Mouse (Mus musculus): ENCODE measurements around the gene Popdc2.
A peak's percentile ranks its signal among the peaks of the same experiment; 100 is the strongest.
"Not testable (repeated sequence)": the region's sequence is repeated elsewhere in the genome, so short reads cannot be mapped to it uniquely, and the experiment has no call there.

Popdc2 gene

DNA sequence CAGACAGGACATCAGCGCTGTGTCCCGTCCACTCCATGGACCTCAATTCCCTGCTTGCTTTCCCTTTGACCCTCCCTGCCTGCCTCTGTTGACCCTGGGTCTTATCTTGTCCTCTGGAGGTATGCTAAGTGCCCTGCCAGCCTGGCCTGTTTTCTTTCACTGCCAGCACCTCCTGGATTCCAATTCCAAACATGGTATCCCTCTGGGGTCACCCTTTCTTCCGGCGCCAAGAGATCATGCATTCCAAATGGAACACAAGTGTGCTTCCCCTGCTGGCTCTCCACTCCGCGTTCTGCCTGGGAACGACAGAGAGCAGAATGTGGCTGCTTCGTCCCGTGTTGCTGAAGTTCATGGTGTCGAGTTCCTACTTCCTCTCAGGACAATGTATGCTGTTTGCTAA lies at the start of gene Popdc2:
Gene Popdc2 (plus strand): TSS at position 277 of the 400 bp plus-strand sequence.
- no peak for DNase-seq (ENCODE audit: low spot score in 2 of 2)

DNA sequence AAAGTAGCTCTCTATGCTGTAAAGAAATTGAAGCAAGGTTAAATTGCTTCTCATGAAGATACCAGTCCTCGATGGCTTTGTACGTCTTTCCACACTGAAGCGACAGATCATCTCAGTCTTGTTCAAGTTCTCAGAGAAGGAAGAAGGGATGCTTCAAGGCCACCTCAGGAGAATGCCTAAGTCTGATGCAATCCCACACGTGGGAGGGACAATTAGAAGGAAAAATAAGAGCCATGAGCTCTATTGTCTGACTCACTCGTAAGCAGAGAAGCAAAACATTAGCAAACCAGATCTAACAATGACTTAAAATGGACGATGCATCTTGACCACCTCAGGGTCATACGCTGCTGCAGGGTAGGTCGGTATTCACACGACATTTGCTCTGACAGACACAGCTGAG lies 43.5 kb upstream of the Popdc2 start:
- no peak for DNase-seq (ENCODE audit: low spot score in 2 of 2)

DNA sequence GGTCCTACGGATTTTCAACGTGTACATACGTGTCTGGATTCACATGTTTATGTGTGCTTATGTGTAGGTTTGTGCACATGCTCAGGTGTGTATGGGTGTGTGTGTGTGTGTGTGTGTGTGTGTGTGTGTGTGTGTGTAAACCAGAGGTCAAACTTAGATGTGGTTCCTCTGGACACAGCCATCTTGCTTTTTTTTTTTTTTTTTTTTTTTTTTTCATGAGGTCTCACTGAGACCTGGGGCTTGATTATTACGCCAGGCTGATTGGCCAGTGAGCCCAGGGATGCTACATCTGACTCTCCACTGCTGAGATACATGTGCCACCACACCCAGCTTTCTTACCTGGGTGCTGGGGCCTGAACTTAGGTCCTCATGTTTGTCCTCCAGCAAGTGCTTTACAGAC lies 42.9 kb upstream of the Popdc2 start:
- DNase-seq (ENCODE audit: low spot score in 2 of 2), result no peak

DNA sequence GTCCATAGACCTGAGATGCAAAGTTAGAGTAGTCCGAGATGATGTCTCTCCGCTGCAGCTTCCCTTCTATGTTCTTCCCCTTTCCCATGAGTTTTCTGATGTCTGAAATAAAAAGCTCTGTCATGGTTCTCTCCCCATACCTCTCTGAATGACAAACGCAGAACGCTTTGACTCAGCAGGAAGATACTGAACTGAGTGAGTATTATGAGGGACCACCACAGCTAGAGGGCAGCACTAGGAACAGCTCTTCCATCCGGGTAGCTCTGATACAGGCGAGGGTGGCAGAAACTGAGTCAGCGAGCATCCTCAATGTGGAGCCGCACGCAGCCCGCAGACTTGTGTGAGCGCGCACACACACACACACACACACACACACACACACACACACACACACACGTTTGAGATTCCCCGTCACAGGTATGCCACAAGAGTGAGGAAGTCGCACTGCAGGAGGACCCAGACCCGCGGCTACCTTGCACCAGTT lies 40.5 kb upstream of the Popdc2 start:
- peak; percentile 82 for DNase-seq (ENCODE audit: low spot score in 2 of 2)

DNA sequence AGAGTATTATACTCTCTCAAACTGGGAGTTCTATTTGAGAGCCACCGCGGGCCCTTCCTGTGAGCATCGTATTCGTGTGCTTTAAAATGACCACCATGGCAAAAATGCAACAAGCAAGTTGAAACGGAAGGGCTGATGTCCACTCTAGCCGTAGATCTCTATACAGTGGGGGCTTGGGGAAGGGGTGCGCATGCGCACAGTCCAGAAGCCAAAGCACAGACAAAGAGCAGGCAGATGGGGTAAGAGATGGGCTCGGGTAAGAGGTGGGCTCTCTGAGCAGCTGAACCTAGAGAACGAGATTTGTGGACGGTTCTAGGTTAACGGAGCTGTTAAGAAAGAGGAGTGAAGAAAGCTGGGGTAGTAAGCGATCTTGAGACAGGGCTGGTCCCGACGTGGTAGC lies 37.7 kb upstream of the Popdc2 start:
- no peak for DNase-seq (ENCODE audit: low spot score in 2 of 2)

DNA sequence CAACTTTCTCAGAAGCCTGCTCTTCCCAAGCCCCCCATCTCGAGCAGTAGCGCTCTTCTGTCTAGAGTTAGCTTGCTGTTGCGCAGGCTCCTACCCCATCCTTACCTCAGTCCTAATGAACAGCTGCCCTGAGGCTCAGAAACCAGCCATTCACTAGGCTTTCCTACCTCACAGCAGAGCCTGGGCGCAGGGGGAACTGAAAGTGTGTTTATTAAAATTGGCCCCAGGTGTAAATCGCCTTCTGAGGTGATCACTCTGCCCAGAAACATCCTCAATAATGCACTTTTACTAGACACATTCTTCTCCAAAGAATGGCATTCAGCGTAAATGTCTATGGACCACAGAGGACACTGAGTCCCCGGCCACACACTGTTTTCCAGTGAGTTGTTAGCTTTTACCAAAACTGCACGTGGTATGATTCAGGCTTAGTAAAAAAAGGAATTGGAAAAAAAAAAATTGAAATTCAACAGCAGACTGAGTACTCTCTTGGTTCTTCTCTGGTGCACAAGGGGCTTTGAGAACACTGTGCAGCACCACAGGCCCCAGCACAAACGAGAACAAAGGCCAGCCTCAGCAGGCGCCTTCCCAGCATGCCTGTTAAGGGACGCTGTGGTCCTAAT lies 35.1 kb upstream of the Popdc2 start:
- no peak for DNase-seq (ENCODE audit: low spot score in 2 of 2)

DNA sequence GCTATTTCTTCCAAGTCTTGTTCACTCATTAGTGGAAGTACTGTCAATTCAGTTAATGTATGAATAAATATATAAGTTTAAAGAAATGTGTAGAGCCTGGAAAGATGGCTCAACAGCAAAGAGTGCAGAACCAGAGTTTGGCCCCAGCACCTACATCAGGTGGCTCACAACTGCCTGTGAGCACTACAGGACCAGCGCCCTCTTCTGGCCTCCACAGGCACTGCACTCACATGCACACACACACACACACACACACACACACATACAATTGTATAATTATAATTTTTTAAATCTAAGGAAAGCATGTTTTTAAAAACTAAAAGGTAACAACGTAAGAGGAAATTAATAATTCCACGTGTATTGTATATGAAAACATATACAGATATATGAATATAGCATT lies 32.7 kb upstream of the Popdc2 start:
- DNase-seq (ENCODE audit: low spot score in 2 of 2), result no peak

DNA sequence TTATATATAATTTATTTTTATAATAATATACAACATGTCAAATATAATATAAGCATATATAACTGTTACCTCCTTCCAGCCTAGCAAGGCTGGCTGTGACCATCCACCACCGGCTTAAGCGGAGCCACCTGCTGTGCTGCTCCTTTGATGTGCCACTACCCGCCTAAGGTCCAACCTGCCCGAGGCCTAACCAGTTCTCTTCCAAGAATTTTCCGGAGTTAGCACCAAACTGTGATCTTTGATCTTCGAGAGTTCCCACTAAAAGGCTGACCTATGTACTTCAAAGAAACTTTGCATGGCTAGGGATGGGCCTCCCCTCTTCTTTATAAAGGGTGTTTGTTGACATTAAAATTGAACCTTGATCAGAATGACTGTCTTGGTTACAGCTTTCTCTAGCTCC lies 27.6 kb upstream of the Popdc2 start:
- no peak for DNase-seq (ENCODE audit: low spot score in 2 of 2)

DNA sequence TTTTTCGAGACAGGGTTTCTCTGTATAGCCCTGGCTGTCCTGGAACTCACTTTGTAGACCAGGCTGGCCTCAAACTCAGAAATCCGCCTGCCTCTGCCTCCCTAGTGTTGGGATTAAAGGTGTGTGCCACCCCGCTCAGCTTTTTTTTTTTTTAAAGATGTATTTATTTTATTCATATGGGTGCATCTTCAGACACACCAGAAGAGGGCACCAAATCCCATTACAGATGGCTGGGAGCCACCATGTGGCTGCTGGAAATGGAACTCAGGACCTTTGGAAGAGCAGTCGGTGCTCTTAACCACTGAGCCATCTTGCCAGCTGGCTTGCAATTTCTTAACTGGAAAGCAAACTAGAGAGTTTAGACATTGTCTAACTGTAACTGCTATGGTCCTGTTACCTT lies 23.9 kb upstream of the Popdc2 start:
- DNase-seq (ENCODE audit: low spot score in 2 of 2), result not testable (repeated sequence)

DNA sequence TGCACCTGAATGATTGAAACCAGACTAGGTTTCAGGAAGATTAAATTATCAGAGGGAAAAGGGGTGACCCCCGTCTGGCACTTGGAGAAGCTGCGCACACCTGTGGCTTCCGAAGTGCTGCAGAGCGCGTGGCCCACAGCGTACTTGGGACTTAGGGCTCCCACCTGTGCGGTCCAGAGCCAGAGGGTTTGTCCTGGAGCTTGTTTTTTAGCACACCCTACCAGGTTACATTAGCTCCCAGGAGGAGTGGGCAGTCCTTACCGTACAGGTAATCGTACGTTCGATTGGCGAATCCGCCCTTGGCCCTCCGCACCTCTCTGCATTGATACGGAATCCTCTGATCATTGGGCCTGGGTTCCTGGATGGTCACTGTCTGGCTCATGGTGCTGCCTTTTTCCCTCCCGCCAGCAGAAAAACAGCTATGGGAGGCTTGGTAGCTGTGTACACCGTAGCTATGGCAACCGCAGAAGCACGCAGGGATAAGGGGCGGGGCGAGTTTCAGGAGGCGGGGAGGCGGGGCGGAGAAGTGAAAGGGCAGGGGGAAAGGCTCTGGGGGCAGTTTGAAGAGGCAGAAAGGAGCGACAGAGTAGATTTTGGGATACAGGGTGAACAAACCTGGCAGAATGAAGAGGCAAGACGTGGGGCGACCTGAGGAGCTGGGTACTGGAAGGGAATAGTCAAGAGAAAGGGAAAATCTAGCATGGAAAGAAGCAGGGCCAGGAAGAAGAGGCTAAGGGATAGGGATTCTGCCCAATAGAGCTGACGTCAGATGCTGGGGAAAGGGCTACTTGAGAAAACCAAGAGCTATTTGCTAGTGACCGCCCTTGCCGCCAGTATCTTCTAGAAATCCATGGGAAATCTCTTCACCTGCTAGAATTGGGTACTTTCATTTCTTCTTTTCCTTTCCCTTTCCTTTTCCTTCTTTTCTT lies 20.3 kb upstream of the Popdc2 start, which contains the start of gene Maats1:
Gene Maats1 (minus strand): TSS at position 748 of the 929 bp plus-strand sequence.
- DNase-seq (ENCODE audit: low spot score in 2 of 2), result peak; percentile 83 to 86

DNA sequence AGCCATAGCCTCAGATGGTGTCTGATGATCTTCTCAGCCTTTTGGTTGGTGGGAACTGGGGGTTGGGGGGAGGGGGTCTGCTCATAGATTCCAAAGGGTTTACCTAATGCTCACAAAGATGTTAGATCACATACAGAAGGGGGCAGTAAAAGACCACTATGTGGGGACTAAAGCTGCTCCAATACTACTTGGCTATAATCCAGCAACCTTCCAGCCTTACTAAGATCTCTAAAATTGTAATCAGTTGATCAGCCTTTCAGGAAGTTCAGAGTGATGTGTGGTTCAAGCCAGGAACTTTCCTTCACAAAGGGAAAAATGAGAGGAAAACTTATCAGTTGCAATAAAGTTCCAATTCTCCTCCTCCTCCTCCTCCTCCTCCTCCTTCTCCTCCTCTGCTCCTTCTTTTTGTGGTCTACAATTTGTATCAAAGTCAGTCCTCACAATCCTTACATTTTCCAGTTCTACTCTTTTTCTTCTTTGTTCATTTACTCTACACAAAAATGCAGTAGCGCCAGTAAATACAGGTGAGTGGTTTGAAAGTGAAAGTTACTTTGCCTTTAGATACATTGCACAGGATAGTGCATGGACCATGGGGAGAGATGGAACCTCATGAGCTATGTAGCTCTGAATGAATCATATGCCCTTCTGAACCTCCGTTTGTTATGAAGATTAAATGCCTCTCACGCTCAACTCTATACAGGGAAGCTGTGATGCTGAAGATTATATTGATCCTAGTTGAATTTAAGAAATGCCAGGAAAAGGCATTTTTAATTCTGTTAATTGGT lies 16.9 kb upstream of the Popdc2 start:
- no peak for DNase-seq (ENCODE audit: low spot score in 2 of 2)

DNA sequence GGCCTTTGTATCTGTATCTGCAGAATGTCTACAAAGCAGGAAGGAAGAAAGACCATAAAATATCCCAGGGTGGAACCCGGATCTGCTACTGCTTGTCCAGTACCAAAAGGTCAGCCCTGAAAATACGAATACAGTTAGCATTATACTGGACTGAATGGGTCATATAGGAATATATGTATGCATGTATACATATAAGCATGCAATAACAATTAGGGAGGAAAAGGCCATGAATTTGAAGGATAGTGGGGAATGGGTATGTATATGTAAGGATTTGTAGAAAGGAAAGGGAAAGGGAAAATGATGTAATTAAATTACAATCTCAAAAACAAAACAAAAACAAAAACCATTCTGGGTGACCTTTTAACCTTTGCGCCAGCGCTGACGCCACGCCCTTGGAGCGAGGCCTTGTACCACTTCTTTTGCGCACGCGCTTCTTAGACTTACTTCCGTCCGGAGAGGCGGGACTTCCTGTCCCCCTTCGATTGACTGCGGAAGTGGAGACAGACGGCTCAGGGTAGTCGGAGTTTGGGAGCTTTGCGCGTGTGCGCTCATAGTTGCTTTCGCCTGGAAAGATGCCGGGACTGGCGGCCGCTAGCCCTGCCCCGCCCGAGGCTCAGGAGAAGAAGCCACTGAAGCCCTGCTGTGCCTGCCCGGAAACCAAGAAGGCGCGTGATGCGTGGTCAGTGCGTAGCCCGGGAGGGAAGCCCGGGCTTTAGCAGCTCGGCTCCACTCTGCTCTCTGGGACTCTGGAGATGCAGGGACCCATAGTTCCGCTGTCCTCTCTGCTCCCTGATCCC lies 15.3 kb upstream of the Popdc2 start, which contains the start of the genes Cox17 and Gm21987:
Gene Cox17 (plus strand): TSS at position 463 of the 797 bp plus-strand sequence.
Gene Gm21987 (plus strand): TSS at position 512 of the 797 bp plus-strand sequence.
- peak; percentile 95 to 97 for DNase-seq (ENCODE audit: low spot score in 2 of 2)

DNA sequence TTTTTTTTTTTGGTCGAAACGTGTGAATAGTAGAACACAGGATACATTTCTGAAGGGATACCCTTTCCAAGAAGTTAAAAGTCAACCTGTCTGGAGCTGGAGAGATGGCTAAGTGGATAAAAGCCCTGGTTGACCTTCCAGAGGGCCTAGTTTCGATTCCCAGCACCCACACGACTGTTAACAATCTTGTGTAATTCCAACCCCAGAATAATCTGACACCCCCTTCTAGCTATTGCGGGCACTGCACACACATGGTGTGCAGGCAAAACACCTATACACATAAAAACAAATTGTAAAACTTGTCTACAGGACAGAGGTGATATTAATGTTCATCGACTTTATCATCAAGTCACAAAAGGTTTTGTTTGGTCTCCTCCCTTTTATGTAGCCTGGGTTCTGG lies 14.4 kb upstream of the Popdc2 start:
- DNase-seq (ENCODE audit: low spot score in 2 of 2), result no peak

DNA sequence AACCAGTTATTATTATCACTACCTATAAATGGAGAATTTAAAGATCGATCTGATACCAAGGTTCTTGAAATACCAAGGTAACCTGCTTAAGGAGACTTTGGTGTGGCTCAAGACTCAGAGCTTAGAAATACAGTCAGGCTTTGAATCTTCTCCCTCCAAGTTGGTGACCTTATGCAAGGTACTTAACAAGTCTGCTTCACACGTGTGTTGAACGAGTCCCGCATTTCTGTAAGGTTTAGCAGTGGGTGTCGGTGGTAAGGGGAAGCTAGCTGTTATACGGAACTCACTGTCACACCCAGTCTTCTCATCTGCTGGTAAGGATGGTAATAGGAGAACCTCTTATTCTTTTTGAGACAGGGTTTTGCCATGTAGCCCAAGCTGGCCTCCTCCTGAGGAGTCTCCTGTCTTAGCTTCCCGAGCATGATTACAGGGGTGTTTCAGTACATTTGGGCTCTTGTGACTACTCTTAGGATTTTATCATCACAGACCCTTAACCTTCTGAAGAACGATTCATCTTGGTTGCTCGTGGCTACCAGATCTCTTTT lies 13.7 kb upstream of the Popdc2 start:
- DNase-seq (ENCODE audit: low spot score in 2 of 2), result no peak

DNA sequence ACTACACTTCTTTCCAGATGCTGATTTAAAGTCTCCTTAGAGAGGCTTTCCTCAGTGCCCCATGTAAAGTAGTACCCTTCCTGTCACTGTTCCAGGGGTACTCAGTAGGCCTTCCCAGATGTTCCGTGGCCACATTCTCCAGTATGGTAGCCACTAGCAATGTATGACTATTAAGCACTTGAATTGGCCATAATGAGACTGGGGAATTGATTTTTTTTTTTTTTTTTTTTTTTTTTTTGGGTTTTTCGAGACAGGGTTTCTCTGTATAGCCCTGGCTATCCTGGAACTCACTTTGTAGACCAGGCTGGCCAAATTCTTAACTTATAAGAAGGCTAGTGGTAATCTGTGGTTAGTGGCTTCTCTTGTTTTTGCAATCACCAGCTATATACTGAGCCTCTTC lies 12.1 kb upstream of the Popdc2 start:
- DNase-seq (ENCODE audit: low spot score in 2 of 2), result no peak

DNA sequence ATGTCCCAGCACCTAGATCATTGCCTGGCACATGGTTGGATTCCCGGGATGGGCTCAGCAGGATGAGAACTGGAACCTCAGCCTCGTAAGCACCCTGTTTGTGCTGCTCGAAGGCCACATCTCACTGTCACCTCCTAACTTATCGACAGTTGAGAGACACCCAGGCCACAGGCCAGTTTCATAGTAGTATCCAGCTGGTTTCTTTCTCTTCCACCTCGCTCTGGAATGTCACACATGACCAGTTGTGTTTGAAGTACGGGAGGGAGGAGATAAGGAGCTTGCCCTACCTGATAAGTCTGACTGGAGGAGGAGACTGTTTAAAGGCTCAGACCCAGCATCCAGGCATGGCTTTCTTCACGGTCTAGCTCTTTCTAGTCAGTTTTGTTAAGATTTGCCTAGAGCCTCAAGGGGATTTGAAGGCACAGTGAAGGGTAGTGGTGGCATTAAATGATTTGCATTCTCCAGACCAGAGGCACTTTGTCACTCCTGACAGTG lies 11.6 kb upstream of the Popdc2 start:
- no peak for DNase-seq (ENCODE audit: low spot score in 2 of 2)

DNA sequence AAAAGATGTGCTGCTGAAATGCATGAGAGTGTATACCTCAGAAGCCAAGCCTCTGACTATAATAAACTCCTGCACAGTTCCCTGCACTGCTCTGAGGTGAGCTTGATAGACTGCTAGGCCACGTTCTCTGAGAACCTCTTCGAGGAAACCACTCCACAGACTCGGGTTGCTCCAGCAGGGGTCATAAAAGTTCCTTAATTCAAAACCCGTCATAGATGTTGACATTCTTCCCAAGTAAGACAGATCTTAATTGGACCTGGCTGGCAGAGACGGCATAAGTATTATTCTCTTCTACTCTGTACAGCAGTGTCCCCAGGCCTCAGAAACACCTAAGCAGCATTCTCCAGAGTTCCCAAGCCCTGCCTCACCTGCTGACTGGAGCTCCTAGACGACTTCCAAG lies 11.1 kb upstream of the Popdc2 start:
- DNase-seq (ENCODE audit: low spot score in 2 of 2), result no peak

DNA sequence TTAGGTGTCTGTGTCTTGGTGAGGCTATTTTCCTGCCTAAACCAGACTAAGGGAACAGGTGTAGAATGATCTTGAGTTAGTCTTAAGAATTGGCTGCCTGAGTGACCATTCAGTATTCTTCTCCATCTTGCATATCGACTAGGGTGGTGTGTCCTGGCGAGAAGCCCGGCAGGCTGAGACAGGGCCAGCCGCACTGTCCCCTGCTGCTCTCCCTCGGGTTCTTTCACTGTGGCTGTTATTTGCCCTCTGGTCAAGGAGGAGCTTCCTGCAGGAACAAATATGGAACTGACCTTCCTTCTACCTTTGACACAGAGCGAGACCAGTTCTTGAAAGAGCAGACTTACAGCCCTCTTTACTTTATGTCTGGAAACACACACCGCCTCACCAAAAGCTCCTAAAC lies 10.0 kb upstream of the Popdc2 start:
- no peak for DNase-seq (ENCODE audit: low spot score in 2 of 2)

DNA sequence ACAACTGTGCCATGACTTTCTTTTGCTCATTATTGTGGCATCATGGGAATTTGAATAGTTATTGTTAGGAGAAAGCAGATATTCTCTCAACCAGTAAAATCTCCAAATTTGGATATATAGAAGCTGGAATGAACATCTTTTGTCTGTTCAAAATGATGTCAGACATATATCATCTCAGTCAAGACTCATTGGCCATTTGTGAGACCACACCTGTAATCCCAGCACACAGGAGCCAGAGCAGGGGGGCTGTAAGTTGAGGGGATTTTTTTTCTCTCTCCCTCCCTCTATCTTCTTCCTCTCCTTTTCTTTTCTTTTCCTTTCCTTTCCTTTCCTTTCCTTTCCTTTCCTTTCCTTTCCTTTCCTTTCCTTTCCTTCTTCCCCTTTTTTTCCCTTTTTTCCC lies 9.2 kb upstream of the Popdc2 start:
- no peak for DNase-seq (ENCODE audit: low spot score in 2 of 2)

DNA sequence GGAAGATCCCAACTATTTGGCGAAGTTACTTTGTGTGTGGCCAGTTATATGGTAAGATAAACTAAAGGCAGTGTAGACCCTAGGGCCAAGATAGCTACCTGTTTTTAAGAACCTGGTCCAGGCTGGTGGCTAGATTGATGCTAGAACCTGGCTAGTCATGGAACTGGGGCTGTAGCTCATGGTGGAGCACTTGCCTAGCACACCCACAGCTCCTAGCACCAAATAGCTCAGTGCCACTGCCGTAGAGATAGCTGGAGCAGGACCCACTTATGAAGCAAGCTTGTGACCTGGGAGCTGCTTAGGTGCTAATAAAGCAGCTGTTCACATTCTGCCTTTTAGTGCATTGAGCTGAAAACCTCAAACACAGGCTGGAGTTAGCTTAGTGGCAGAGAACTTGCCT lies 8.4 kb upstream of the Popdc2 start:
- no peak for DNase-seq (ENCODE audit: low spot score in 2 of 2)
